Mouse (Mus musculus) urinary bladder, adult 2 months (tissue): Measurements from ENCODE around the gene Mbnl1. TPM values are rescaled to one million over a fixed set of nuclear protein-coding genes. Genes with fewer than 3 reads are reported as not detected.

Experiments used
- DNase-seq: peaks from one replicate; pipeline ENCODE4 v3.0.0; 2022; ENCODE audit warnings: low spot score
- polyA plus RNA-seq: library from polyadenylated mRNA; depleted of rRNA; stranded (reverse); fragments of >200 nt; gene quantifications from 2 replicates; pipeline ENCODE4 v1.2.3, GENCODE M21; 2012

Mbnl1 gene
- polyA plus RNA-seq, 1 experiment = 86.2 TPM

DNA sequence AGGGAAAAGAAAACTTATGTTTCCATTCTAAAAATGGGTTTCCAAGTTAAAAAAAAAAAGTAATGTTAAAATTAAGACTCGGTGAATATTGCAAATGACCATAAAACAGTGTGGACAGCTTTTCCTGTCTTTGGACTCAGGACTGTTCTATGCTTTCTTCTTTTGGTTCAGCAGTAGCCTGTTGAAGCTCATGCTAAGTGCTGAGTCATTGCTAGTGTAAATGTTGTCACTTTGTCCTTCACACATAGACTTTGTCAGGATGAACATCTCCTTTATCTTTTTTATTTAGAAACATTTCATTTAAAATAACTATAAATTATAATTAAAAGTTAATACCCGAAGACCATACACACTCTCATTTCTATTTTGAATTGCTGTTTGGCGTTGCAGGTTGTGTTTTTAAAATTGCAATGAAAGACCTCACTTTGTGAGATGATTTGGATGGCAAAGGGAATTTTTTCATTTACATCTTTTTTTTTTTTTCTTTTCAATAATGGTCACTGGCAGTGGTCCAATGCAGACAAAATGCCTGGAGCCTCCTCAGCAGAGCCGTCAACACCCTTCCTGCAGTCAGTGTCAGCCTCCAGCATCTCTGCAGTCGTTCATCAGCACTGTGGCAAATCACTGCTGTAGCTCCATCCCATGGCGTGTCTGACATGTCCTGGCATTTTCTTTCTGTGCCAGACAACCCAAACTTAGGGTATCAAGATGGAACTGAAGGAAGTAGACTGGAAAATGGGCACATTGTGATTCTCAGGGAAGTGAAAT lies 96.4 kb downstream of the Mbnl1 start:
- no peak for DNase-seq

- no peak for DNase-seq
Observed at GRCm38 (mm10) chr3:60569781-60570180, 97.2 kb downstream of the Mbnl1 start.

DNA sequence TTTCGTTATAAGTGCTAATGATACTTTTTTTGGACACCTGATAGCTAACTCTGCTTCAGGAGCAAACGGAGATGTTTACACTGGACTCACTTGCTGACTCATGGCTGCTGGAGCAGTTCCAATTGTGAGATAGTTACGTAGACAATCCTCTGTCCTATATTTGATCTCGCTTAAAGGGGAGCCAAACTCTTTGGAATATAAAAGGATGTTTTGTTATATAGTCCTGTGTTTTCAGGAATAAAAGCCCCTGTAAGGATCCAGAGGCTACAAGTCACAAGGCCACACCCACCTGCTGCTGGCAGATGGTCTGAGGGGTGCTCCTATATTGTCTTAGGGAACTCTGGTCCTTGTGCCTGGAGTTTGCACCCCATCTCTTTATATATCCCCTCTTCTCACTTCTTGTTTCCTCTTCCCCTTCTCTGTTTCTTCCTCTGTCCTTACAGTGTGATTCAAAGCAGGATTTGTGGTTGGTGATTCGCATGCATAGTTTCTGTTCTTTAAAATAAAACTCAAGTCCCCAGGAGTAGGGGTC lies 97.9 kb downstream of the Mbnl1 start:
- DNase-seq = no peak

GRCm38 (mm10) chr3:60571493-60571892 lies 98.9 kb downstream of the Mbnl1 start:
- no peak for DNase-seq

DNA sequence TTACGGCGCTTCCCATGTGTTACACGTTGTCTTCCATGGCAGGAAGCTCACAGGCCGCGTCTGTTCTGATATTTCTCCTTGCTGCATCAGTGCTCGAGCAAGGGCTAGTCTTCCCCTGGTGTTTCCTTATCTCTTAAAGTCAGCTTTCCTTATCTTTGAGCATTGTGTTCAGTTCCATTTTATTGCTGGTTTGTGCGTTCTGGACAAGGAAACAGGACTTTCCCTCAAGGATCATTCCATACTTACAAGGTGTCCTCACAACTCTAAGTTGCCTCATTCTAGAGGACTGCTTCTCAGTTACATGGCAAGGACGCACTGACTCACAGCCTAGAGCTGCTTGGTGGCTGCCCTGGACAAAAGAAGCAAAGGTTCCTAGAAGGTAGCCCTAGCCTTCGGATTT lies 101.6 kb downstream of the Mbnl1 start:
- DNase-seq = no peak

GRCm38 (mm10) chr3:60574849-60575524 lies 102.4 kb downstream of the Mbnl1 start:
- no peak for DNase-seq

DNA sequence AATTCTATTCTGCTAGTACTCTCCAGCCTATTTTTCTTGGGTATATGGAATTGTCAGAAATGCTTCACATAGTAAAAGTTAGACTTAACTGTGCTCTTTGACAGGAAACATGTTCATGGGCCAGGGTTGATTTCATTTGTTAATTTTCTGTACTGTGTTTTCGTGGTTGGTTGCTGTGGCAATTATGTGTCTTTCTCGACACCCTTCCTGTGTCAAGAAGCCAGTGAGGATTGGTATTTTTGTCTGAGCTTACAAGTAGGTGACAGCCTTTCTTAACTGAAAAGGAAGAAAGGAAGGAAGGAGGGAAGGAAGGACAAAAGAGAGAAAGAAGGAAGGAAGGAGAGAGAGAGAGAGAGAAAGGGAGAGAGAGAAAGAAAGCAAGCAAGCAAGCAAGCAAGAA lies 103.3 kb downstream of the Mbnl1 start:
- DNase-seq = no peak

DNA sequence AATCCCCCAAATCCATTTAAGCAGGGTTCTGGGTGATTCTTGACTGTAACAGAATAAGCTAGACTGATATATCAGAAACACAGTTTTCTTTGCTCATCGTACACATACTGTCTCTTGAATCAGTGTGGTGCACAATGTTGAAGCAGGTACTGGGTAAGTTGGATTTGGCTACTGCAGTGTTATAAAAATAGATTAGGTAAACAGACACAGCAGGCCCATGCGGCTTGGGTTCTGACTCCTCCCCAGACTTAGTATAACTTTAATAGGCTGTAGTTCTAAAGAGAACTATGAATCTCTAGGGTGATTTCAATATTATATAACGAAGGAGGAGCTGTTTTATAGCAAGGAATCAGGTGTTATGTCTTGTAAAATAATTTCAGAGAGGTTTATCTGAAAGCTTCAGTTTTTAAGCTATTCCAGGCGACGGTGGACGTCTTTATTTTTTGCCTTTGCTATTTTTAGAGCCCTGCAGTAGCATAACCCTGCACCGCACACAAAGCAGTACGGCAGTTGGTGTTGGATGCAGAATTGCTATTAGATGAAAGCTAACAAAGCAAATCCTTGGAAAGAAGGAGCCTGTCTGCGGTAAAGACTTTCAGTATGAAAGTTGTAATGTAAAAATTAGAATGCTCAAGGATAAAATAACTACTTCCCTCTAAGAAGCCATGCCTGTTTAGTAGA lies 103.9 kb downstream of the Mbnl1 start:
- no peak for DNase-seq

- DNase-seq = no peak
Observed at GRCm38 (mm10) chr3:60579880-60580279, 107.2 kb downstream of the Mbnl1 start.

DNA sequence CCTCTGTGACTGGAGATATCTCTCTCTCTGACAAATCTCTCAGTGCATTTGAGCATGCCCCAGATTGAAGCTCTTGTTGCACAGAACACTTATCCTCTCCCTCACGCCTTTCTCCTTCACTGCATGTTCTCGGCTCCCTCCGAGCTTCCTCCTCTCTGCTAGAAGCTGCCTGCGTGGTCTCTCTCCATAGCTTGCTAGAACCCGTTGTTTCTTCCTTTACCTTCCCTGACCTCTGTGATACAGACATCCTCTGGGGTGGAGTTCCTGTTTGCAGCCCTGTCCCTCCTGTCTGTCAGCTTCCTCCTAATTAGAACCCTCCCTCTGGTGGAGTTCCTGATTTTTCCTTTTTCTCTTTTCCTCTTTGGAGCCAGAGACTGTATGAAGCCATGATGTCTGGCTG lies 108.1 kb downstream of the Mbnl1 start:
- DNase-seq = no peak

- no peak for DNase-seq
Observed at GRCm38 (mm10) chr3:60582154-60582553, 109.5 kb downstream of the Mbnl1 start.

GRCm38 (mm10) chr3:60582620-60583019 lies 110.0 kb downstream of the Mbnl1 start:
- no peak for DNase-seq

GRCm38 (mm10) chr3:60584704-60585103 lies 112.1 kb downstream of the Mbnl1 start:
- no peak for DNase-seq

- no peak for DNase-seq
Observed at GRCm38 (mm10) chr3:60586046-60586445, 113.4 kb downstream of the Mbnl1 start.

GRCm38 (mm10) chr3:60587149-60587548 lies 114.5 kb downstream of the Mbnl1 start:
- no peak for DNase-seq

DNA sequence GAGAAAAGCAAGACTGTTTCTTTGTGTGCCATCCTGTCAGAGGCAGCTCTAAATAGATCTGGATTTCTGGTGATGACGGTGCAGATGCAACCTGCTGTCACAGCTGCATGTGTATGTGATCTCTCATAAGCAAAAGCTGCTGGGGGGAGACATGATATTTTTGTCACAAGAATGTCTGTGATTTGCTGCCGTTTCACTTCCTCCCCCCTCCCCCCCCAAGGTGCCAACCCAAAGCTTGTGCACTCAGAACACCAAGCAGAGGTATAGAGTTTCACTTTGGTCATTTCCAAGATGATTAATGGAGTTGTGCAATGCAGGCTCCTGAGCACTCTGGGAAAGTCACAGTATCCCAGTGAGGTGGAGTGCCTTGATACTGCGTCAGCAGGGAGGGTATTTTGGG lies 116.7 kb downstream of the Mbnl1 start:
- no peak for DNase-seq

DNA sequence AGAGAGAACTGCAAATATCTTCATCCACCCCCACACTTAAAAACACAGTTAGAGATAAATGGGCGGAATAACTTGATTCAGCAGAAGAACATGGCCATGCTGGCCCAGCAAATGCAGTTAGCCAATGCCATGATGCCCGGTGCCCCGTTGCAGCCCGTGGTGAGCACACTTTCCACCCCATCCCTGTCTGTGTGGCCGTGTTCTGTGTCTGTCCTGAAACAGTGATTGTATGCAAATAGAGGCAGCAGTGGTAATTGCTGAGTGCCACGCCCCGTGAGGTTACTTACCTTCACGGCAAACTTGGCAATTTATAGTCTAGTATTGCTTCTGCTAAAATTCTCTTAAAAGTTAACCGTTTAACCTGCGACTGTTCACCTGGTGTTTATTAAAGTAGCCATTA lies 123.0 kb downstream of the Mbnl1 start:
- DNase-seq = no peak

- DNase-seq = no peak
Observed at GRCm38 (mm10) chr3:60596985-60597384, 124.4 kb downstream of the Mbnl1 start.

DNA sequence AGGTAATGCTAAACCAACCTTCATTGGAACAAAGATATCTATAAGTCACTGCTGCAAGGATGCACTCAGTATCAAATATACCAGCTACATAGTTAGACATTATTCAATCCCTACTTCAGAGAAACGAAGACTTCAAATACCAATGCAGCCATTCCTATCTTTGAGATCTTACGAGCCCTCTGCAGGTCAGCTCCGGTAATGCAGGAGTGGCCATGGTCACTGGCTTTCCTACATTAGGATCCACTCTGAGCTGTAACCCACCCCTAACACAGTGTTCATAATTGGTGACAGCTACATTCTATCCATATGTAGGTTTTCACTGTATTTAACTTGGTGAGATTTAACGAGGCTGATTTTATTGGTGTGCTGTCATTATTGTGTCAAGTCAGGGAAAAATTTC lies 129.1 kb downstream of the Mbnl1 start:
- DNase-seq = peak; percentile 50

DNA sequence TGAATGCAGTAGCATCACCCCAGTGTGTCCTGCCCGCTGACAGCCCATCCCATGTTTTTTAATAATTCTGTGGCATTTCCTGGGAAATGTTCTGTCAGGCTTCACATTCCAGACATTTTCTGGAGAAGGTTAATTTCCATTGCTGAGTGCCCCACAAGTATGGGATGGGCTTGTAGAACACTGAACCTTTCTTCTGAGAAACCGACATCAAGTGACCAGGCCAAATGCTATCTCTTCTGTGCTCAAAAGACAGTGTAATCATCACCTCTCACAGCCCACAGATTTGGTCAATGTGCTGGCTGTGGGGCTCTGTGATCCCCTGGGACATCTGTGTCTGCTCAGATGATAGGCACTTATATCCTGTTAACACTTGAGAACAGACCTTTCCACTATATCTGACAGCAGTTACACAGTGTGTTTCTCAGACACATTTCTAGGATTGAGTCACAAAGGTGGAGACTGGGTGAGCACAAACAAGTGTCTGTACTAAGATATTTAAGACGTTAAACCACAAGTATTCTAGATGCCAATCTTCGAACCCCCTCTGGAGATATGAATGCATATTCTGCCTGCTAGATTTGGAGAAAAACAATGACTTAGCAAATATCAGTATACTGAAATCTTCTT lies 130.4 kb downstream of the Mbnl1 start:
- no peak for DNase-seq

DNA sequence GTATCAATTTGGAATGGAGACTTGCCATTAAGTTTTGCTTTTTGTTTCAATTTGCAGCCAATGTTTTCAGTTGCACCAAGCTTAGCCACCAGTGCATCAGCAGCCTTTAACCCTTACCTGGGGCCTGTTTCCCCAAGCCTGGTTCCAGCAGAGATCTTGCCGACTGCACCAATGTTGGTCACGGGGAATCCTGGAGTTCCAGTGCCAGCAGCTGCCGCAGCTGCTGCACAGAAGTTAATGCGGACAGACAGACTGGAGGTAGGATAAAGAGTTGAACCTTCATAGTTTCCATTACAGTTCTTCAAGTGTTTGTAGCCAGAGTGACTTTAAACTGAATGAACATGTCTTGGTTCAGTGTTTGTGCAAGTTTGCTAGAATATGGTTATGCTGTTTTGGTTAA lies 131.0 kb downstream of the Mbnl1 start:
- DNase-seq = no peak

- no peak for DNase-seq
Observed at GRCm38 (mm10) chr3:60604205-60604604, 131.6 kb downstream of the Mbnl1 start.
